Mouse (Mus musculus) left cerebral cortex, postnatal 36 days (tissue): Measurements from ENCODE around the gene Ank3. TPM values are rescaled to one million over a fixed set of nuclear protein-coding genes. Genes with fewer than 3 reads are reported as not detected.

ENCODE experiments used
- DNase-seq, 2 experiments: peaks; one replicate each; pipeline ENCODE4 v3.0.0; 2021 to 2022; ENCODE audit warnings: low spot score in 2 of 2, mixed read lengths in 1 of 2
- intact Hi-C: fragments of 180-260 bp; cut with DNase I; formaldehyde crosslinking; loops from one replicate; pipeline ENCODE4 v1.15.1; 2025
- total RNA-seq, 2 experiments: library from RNA; stranded (reverse); gene quantifications; 2 replicates each; pipeline ENCODE4 v1.2.3; 2021

Gene Ank3
- total RNA-seq, 2 experiments from 2014 or later, result 498 to 546 TPM

DNA sequence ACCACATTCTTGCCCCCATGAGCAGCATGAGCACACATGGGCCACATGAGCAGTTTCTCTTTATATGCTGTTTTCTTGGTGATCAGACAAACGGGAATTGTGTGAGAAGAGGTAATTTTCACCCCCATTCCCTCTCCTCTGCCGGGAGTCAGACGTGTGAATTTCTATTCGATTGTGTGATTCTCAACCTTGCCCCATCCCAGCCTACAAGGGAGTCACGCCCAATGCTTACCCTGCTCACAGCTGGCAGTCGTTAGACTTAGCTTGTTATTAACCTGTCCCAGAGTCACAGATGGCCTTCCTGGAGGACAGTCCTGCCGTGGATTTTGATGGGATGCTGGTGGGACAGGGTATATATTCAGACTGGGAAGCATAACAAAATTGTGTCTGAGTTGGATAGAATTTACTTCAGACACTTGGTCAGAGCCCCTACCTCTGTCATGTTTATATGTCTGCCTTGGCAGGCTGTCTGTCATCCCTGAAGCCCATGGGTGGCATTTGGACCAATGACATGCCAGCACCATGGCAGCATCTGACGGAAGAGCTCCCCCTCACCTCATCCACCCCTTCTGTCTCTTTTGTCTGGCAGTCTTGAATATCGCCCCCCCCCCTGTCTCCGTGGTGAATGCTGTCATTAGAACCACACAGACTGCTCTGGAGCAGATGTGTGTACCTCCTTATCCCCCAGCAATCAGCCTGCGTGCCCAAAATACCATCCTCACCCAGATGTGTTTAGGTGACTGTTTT lies 237.5 kb downstream of the Ank3 start:
- intact Hi-C loops, result no loop called here
- DNase-seq, result no peak

DNA sequence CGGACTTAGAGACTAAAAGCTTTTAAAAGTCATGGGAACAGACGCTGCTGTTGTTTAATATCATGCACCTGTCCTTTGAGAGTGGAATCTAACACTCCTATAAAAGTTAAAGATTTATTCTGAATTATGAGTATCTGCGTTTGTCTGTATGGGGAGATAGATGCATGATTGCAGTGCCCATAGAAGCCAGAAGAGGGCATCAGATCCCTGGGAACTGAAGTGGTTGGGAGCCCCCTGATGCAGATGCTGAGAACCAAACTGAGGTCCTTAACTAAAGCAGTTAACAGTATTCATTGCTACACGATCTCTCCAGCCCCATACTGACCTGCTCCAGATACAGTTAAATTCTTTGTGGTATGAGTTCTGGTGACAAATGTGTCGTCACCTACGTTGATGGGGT lies 240.6 kb downstream of the Ank3 start:
- DNase-seq, result no peak
- intact Hi-C loops, result no loop called here

DNA sequence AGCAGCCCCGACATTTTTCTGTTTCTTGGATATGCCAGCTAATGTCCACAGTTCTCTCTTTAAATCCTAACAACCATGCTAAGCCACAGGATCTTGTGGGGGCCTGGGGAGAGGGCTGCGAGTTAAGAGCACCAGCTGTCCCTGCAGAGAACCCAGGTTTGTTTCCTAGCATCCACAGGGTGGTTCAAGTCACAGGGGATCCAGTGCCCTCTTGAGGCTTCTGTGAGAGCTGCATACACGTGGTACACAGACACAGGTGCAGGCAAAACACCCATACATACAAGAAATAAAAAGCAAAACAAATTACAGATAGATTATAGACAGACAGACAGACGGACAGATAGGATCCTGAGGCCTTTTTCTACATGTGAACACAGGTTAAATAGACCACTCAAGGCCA lies 242.0 kb downstream of the Ank3 start:
- intact Hi-C loops, result loop anchor here (5.0 kb wide), 1 partner anchor 68 kb away; no protein-coding TSS in a partner anchor
- DNase-seq, result peak in 1 of 2 experiments; percentile 2

DNA sequence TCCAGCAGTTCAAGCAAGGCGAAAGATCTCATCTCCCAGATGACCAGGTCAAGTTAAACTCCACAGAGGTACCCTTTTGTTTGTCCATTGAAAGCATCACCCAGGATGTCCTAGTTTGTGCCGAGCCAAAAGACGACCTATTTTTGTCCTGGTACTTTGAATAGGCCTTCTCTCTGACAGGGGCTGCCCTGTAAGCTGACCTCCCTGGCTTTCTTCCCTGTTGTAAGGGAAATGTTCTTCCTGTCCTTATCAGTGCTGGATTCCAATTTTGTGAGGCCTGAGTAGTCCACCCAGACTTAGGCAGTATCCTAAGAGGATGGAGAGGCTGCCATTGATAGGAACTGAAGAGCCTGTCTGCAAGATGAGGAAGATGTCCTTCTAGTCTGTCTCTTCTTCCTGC lies 244.9 kb downstream of the Ank3 start:
- intact Hi-C loops, result loop anchor here (5.0 kb wide), 1 partner anchor 71 kb away; no protein-coding TSS in a partner anchor
- DNase-seq, result peak in 1 of 2 experiments; percentile 4

DNA sequence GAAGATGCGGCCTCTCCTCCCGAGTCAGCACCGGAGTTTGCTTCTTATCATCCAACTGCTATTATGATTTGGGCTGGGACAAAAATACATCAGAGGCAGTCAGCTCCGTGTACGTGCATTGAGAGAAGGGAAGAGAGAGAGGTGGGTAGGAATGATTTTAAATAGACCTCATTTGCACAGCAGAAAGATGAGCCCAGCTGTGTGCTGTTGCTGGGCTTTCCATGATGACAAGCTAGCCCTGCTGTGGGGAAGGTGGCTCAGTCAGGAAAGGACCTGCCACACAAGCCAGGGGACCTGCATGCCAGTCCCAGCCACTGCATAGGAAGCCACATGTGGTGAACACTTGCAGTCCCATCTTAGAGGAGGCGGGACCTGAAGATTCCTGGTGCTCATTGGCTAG lies 245.4 kb downstream of the Ank3 start:
- peak in 1 of 2 experiments; percentile 53 for DNase-seq
- intact Hi-C loops, result loop anchor here (5.0 kb wide), 1 partner anchor 72 kb away; no protein-coding TSS in a partner anchor

DNA sequence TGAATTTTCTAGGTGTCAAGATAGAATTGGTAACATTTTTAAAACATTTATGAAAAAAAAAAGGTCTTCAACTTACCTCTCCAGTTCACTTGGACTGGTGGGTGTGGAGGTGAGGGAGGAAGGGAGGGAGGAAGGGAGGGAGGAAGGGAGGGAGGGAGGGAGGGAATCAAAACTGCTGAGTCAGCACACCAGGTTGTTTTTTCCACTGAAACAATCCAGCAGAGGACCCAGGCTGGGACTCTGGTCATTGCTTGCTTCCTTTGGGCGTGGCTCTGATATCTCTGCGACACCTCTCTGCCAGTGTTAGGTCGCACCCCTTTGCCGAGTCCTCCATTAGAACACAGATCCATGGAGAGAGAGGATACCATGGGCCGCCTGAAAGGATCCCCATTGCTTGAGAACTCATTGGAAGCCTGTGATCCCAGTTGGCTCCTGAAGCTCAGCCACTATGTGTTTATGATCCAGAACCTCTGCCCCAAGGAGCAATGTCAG lies 246.8 kb downstream of the Ank3 start:
- intact Hi-C loops, result no loop called here
- no peak for DNase-seq

DNA sequence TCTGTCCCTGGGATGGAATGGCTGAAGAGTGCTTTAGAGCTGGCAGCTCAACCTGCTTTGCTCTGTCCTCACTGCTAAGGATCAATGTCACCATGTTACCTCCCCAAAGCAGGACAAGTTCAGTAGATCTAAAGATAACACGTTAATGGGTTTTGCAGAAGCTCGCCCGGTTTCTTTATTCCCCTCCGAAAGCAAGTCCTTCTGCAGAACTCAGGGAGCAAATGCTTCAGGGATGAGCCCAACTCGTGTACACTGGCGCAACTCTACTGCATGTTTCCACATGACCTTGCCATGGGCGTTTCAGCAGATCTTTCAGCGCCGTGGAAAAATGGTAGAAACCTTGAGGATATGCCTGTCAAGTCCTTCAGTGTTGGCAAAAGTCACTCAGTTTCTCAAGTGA lies 247.4 kb downstream of the Ank3 start:
- intact Hi-C loops, result no loop called here
- no peak for DNase-seq

DNA sequence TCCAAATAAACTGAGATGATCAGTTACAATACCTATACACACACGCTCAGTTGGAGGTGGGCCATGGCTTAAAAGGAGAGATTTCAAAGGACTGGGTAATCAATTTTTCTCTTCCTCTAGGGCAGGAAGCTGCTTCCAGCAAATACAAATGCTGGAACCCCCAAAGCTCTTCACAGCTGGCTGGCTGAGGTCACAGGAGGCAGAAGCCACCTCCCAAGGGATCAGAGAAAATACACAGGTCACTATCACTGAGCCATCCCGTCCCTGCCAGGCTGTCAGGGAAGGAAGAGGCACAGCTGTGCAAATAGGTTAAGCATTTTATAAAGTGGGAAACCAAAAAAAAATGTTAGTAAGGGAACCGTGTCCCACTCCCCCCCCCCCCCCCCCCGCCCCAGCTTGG lies 251.5 kb downstream of the Ank3 start:
- intact Hi-C loops, result loop anchor here (5.0 kb wide), 1 partner anchor 113 kb away; no protein-coding TSS in a partner anchor
- no peak for DNase-seq

DNA sequence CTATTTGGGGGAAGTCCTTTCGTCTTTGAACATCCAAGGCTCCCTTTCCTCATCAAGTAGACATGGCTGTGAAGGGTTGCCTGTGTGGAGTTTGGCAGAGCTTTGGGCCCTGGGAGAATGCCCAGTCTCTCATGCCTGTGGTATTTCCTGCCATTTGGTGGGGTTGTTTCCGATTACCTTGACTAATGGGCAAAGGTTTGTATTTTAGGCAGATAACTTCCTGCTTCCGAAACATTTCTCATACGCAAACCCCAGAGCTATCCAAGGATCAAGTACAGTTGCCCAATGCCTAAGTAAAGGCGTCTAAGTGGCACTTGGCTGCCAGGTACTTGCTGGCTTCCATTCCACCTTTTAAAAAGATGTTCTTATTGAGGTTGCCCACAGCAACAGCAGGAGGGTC lies 254.1 kb downstream of the Ank3 start:
- DNase-seq, result no peak
- intact Hi-C loops, result loop anchor here (5.0 kb wide), 1 partner anchor 115 kb away; no protein-coding TSS in a partner anchor

DNA sequence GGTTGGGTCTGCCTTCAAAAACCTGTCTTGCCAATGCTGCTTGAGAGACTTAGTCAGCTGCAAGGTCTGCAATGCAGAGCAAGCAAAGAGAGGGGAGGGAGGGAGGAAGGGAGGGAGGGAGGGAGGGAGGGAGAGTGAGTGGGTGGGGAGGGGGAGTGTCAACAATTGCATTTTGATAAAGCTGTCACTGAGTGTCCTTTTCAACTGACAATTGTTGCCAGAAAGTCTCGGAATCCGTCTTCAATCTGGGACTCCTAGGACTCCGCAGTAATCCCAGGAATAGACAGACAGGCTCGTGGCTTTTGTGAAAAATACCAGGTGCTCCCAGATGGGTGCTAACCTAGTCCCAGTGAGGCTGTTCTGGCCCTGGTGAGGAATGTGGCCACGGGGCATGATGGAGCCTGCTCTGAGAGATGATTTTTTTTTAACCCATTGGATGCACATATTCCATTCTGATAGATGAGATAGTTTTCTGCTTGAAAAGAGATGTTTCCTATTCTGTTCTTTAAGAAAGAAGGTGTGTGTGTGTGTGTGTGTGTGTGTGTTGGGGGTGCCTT lies 254.6 kb downstream of the Ank3 start:
- intact Hi-C loops, result loop anchor here (5.0 kb wide), 1 partner anchor 116 kb away; no protein-coding TSS in a partner anchor
- no peak for DNase-seq

DNA sequence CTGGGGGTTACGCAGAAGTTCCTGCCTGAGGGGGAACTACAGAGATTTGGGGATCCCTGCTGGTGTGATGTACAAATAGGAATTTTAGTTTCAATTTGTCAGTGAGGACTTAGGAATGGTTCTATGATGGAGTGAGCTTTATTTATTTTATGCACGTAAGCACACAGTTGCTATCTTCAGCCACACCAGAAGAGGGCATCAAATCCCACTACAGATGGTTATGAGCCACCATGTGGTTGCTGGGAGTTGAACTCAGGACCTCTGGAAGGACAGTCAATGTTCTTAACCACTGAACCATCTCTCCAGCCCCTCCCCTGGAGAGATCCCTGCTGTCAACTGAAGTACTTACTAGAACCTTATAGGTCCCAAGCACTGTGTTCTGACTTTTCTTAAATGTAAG lies 255.6 kb downstream of the Ank3 start:
- intact Hi-C loops, result loop anchor here (5.0 kb wide), 1 partner anchor 117 kb away; no protein-coding TSS in a partner anchor
- no peak for DNase-seq

DNA sequence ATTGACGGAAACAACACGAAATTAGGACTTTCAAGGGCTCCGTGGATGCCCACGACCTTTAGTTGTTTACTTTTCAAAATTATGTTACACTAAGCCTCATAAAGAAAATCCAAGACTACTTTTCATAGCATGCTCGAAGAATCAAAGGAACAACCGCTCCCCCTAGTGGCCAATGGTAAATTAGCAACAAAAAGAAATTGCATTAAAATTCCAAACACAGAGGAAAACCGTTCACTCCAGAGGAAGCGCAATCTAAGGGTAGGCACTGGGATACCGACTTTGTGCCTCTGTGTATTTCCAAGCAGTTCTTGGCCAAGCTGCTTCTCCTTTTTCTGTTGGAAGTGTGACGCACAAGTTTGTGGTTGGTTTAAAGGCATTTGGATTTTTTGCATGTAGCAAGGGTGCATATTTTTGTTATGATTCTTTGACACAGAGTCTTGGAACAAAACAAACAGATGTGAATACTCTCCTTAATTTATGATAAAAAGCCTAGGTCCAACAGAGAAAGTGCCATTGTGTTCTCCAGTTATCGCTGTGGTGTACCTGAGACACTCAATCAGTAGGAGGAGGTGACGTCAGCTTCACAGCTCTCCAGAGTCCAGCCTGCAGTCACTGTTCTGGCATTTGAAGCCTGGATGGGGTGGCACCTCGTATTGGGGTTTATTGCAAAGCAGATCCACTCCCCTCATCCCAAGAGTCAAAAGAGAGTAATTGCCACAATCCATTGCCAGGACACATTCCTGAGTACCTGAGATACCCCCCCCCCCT lies 256.5 kb downstream of the Ank3 start:
- intact Hi-C loops, result loop anchor here (1.0 to 5.0 kb wide), 4 partner anchors 118 to 637 kb away; no protein-coding TSS in a partner anchor

DNA sequence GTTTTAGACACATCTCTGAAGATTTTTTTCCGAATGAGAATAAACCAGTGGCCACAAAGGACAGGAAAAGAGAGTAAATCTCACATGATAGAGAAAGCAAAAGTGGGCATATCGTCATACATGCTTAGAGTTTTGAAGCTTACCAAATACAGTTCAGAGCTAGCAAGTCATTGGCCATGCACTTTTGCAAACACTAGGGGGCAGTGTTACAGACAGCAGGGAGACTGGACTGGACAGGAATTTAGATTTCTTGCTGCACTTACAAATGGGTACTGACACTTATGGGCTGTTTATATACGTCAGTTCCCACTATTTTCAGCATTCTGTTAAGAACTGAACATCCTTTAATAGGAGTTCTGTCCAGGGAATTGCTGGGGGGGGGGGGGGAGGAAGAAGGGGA lies 257.7 kb downstream of the Ank3 start:
- DNase-seq, result no peak
- intact Hi-C loops, result loop anchor here (5.0 kb wide), 2 partner anchors 284 to 636 kb away; no protein-coding TSS in a partner anchor

More for the DNA sequence above, 256.5 kb downstream of the Ank3 start:
- no peak for DNase-seq

DNA sequence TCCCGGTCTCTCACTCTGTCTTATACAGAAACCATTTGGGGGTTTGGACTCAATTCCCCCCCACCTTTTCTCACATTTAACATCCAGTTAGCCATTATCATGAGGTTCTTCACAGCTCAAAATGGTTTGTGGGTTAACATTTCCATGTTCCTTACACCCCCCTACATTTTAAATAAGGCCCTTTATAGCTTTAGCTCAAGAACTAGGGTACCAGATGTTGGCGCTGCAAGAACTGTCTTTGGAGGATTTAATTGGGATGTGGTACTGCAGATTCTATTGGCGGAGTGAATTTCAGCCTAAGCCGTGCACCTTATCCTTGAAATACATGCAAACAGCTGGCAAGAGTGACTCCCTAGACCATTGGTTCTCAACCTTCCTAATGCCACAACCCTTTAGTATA lies 261.2 kb downstream of the Ank3 start:
- intact Hi-C loops, result loop anchor here (5.0 kb wide), 5 partner anchors 47 to 632 kb away; no protein-coding TSS in a partner anchor
- no peak for DNase-seq

DNA sequence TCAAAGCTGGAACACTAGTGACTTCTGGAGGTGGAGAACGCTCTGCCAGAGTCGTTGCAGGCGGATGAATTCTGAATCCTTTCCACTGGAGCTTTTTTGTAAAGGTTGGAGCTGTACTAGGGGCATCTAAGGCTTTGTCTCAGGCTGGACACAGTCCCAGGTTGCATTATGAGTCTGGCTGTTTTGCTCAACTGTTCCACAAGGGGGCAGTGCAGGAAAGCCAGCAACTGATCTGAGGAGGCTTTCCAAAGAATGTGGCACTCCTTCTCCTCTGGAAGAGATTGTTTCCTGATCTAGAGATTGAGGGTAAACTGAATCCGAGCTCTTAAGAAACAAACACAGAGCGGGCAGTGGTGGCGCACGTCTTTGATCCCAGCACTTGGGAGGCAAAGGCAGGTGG lies 263.8 kb downstream of the Ank3 start:
- DNase-seq, result peak; percentile 77 to 82
- intact Hi-C loops, result loop anchor here (2.0 to 5.0 kb wide), 4 partner anchors 45 to 300 kb away; no protein-coding TSS in a partner anchor

DNA sequence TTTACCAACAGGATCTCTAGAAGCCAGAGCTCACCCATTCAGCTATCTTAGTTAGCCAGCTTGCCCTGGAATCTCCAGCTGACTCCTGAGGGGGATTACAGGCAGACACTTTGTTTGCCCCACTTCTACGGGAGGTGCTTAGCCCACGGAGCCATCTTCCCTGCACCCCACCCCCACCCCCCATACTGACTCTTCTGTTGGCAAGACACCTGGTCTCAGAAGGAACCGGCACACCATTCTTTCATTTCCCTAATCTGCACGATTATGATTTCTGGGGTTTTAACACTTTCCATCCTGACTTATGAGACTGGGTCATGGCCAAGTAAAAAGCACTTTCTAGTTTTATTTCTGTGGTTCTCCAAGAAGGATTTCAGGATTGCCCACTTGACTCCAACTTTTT lies 268.9 kb downstream of the Ank3 start:
- intact Hi-C loops, result no loop called here
- no peak for DNase-seq

DNA sequence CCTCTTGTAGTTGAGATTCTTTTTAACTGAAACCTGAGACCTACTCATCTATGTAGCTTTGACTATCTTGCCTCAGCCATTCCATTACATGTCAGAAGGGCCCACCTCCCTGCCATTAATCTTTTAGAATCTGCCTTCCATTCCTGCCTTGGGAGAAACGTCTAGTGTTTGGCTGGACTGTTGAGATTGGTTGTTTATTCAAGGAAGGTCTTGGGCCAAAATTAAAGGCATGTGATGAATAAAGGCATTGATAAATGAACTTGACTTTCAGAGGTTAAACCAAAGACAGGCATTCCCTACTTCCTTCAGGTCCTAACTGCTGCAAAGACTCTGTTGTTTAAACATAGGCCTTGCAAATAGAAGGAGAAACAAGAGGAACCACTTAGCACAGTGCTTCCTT lies 271.9 kb downstream of the Ank3 start:
- DNase-seq, result no peak
- intact Hi-C loops, result no loop called here

DNA sequence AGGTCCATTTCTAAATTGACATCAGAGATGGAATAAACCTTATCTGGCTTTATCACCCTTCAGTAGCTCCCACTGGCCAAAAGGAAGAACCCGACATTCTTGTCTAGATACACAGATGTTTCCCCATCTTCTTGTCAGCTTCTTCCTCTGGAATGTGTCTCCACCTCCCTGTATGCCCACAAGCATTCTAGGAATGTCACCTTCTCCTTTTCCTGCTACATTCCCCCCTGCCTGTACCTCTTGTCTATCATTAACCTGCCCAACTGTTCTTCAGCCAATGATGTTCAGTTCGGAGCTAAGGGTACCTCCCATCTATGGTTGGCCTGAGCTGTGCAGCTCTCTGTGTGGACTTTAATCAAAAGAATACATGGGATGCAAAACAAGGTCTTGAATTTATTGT lies 272.4 kb downstream of the Ank3 start:
- no peak for DNase-seq
- intact Hi-C loops, result no loop called here

DNA sequence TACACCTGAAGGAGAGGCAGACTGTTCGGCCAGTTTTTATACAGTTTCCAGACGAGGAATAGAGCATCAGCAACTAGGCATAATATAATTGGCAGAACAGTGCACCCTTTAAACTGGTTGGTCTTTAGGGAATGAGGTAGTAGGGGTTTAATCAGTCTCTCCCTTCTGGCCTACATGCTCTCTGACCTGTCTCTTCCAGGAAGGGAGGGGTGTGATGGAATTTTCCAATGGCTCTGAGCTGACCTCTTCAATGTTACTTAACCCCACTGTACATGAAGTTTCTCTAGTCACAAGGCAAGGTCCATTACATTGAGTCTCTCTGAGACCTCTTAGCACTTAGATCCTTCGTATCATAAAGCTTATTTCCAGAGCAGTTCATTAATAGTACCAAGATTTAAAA lies 272.9 kb downstream of the Ank3 start:
- intact Hi-C loops, result no loop called here
- no peak for DNase-seq

DNA sequence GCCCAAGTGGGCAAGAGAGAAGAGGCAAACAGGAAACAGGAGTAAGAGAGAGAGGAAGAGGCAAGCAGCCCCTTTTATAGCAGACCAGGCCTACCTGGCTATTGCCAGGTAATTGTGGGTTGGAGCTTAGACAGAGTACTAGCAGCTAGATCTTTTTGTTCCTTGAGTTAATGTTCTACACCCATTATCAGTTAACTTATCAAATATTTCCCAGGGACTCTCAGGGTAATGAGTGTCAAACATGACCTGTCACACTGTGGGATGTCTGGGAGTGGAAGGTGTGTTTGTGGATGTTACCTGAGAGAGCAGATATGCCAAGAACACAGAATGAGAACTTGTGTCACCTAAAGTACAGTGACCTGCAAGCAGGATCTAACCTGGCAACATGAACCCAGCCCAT lies 274.0 kb downstream of the Ank3 start:
- no peak for DNase-seq
- intact Hi-C loops, result no loop called here
